Mouse (Mus musculus): ENCODE data around the gene Selp.

GRCm38 (mm10) chr1:164136636-164137035 lies 21.6 kb downstream of the Selp start:
- TF ChIP-seq CTCF (IDR thresholded peaks at IDR 0.05; ENCODE audit: control insufficient read depth, insufficient read depth, low read length) (no peak), POLR2A (IDR thresholded peaks at IDR 0.05; ENCODE audit: borderline replicate concordance, control insufficient read depth, low read depth, low read length) (no peak)
